Mouse (Mus musculus) megakaryocyte, embryonic 14.5 days (primary cell): ENCODE measurements at regions not wholly inside any gene's neighbourhood (a gene's known extent, or its start where the extent isn't known, plus 50 kb on each side); places are given as distances from the start of the nearest gene placed in this dataset.

Experiments used
- H3K27me3 ChIP-seq: replicated peaks from 2 replicates; pipeline ENCODE3; 2012; ENCODE audit warnings: inconsistent platforms
- H3K36me3 ChIP-seq: replicated peaks from 2 replicates; pipeline ENCODE3; 2012; ENCODE audit warnings: low read length, inconsistent platforms, mixed read lengths
- H3K4me1 ChIP-seq: 2 replicates; pipeline ENCODE4 v1.6.1; 2012; ENCODE audit warnings: inconsistent platforms
- H3K4me3 ChIP-seq: replicated peaks from 2 replicates; pipeline ENCODE3; 2012; ENCODE audit warnings: moderate library complexity, mild to moderate bottlenecking, inconsistent platforms
- H3K9me3 ChIP-seq: 2 replicates; pipeline ENCODE4 v1.6.1; 2012; ENCODE audit warnings: inconsistent platforms
- FLI1 ChIP-seq: IDR thresholded peaks from 2 replicates; pipeline ENCODE4 v1.6.1; 2012; ENCODE audit warnings: low read length, inconsistent platforms, mixed read lengths
- GATA1 ChIP-seq: IDR thresholded peaks from 3 replicates; pipeline ENCODE4 v1.6.1; 2012; ENCODE audit warnings: mixed read lengths, low read length, inconsistent platforms, borderline replicate concordance

DNA sequence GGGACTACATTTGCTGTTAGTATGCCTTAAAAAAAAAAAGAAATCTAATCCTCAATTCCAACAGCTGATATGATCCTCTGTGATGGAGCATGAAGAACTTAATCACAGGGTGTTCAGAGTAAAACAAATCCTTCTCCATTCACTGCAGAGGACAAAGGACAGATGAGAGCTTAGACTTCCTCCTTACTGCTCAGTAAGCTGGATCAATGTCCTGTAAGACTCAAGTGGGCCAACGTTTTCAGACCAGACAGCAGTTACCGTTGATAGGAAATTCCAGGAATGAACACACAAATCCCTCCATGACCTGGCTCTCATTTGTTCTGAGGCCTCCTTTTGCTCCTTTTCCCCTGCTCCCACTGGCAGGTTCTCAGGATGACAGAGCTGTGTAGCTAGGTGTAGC, 247.6 kb downstream of the 1810013L24Rik start:
- TF ChIP-seq GATA1 (no peak), FLI1 (no peak)
- peaks cover 11% of the 10 kb centered on the region; the same call in 1 of the 2 replicates for H3K9me3 ChIP-seq
- H3K4me1 ChIP-seq, result no peaks in the 10 kb centered on the region
- no peak overlapping the region for H3K4me3 ChIP-seq
- H3K36me3 ChIP-seq, result no peaks in the 10 kb centered on the region
- no peaks in the 10 kb centered on the region for H3K27me3 ChIP-seq

DNA sequence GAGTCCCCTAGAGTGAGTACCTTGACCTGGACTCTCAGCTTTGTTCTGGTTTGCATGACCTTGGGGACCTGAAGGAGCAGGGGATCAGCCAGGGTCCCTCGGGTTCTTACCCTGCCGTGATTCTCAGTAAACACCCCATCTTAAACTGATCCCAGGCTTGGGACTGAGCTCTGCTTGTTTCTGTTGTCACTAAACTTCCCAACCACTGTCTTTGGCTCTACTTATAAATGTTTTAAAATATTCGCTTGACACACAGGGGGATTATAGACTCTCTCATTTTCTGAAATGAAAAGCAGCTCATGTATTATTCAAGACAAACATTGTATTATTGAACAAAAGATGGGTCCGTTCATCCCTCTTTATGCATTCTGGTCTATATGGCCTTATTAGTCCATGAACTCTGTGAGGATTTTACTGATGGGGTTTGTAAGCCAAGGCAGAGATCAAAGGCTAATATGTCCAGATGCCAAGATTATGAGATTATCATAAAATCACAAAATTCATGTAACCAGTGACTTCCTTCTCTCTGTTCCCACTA, 248.6 kb downstream of the 1810013L24Rik start:
- no peak for TF ChIP-seq FLI1
- no peak for TF ChIP-seq GATA1
- Histone ChIP-seq H3K9me3 (peaks cover 18% of the 10 kb centered on the region), H3K4me3 (no peak overlapping the region), H3K27me3 (no peaks in the 10 kb centered on the region), H3K4me1 (no peaks in the 10 kb centered on the region), H3K36me3 (no peaks in the 10 kb centered on the region)

DNA sequence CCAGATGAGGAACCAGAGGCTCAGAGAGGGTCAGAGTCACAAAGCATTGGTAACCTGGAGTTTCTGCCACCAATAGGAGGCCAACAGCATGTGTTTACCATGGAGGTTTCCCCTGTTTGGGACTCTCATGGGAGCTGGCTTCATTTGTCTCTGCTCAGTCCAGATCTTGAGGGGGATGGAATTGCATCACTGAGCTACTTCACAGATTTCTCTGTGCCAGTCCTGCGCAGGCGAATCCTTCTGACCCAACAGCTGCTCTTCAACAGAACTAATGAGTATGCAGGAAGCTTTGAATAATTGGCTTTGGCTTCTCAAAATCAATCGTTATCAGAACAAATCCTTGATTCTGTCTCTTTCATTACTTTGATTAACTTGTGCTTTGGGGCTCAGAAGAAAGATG, 253.1 kb downstream of the 1810013L24Rik start:
- H3K9me3 ChIP-seq, result peaks cover 18% of the 10 kb centered on the region

DNA sequence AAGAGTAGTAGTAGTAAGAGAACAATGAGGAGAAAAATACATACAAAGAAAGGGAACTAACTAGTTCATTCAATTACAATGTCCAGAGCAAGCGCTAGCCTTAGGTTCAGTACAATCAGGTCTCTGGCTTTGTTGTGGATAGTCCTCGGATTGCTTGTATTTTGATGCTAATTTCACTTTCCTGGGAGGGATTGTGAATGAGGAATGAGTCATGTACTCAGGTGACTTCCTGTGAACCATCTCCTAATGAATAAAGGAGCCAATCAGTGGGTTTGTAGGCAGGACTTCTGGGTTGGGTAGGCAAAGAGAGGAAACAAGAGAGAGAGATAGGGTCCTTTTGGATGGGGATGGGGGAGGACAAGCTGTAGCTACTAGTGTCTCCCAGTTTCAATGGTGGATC, 253.8 kb downstream of the 1810013L24Rik start:
- TF ChIP-seq GATA1, result no peak
- no peak for TF ChIP-seq FLI1
- no peak overlapping the region for H3K4me3 ChIP-seq
- H3K36me3 ChIP-seq, result no peaks in the 10 kb centered on the region
- peaks cover 18% of the 10 kb centered on the region for H3K9me3 ChIP-seq
- H3K27me3 ChIP-seq, result no peaks in the 10 kb centered on the region
- H3K4me1 ChIP-seq, result no peaks in the 10 kb centered on the region

More for the DNA sequence above, 253.1 kb downstream of the 1810013L24Rik start:
- no peak for TF ChIP-seq GATA1
- no peak for TF ChIP-seq FLI1
- H3K36me3 ChIP-seq, result no peaks in the 10 kb centered on the region
- H3K4me3 ChIP-seq, result no peak overlapping the region
- H3K4me1 ChIP-seq, result no peaks in the 10 kb centered on the region
- H3K27me3 ChIP-seq, result no peaks in the 10 kb centered on the region

DNA sequence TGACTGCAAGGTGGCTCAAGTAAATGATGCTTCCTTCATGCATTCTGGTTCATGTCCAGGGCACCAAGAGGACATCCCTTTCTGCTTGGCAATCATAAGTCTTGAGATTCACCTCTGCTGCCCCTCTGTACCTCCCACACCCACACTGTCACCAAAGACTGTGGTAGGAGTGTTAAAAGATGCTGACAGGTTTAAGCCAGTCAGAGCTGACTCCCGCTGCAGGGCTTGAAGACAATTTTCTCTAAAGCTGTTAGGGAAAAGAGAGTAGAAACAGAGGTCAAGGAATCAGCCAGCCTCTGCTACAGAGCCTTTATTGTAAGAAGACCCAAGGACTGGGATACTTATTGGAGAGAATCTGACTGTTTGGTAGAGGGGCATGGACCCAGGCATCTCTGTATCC, 254.7 kb downstream of the 1810013L24Rik start:
- no peaks in the 10 kb centered on the region for H3K4me1 ChIP-seq
- peaks cover 17% of the 10 kb centered on the region for H3K9me3 ChIP-seq
- no peak overlapping the region for H3K4me3 ChIP-seq
- H3K36me3 ChIP-seq, result no peaks in the 10 kb centered on the region
- no peak for TF ChIP-seq GATA1
- no peak for TF ChIP-seq FLI1
- H3K27me3 ChIP-seq, result no peaks in the 10 kb centered on the region

DNA sequence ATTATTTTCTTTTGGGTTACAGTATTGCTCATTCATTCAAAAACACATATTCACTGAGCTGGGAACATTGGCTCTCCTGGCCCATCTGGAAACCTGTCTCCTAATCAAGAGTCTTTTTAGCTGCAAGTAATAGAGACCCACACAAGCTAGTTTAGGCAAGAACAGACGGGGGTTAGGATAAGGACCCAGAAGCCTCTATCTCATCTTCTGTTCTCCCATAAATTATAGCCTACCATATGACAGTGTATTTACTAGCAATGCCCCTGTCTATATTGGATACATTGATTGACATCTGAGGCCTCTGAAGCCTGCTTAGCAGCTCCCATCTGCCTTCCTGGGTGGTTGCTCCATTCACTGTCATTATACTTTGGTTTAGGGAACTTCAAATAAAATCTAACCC, 255.2 kb downstream of the 1810013L24Rik start:
- Histone ChIP-seq H3K36me3 (no peaks in the 10 kb centered on the region), H3K4me1 (no peaks in the 10 kb centered on the region), H3K4me3 (no peak overlapping the region), H3K9me3 (peaks cover 12% of the 10 kb centered on the region), H3K27me3 (no peaks in the 10 kb centered on the region)
- no peak for TF ChIP-seq GATA1
- TF ChIP-seq FLI1, result no peak

DNA sequence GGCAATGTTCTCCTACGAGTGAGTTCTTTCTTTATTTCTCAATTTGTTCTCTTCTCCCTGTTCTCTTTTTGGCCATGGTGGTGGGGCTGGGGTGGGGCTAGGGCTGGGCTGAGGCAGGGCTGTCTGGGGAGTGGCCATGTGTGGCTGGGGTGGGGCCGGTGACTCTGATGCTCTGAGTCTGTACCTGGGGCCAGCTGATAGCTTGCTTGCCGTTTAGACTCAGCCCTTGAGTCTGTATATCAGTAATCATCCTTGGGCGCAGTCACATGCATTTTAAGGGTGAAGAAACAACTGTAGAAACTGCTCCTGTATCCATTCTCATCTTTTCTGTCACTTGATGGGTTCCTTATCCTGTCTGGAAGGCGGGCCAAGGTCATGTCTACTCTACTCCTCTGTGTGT, 256.1 kb downstream of the 1810013L24Rik start:
- TF ChIP-seq GATA1 (no peak), FLI1 (no peak)
- Histone ChIP-seq H3K27me3 (no peaks in the 10 kb centered on the region), H3K4me1 (no peaks in the 10 kb centered on the region)

DNA sequence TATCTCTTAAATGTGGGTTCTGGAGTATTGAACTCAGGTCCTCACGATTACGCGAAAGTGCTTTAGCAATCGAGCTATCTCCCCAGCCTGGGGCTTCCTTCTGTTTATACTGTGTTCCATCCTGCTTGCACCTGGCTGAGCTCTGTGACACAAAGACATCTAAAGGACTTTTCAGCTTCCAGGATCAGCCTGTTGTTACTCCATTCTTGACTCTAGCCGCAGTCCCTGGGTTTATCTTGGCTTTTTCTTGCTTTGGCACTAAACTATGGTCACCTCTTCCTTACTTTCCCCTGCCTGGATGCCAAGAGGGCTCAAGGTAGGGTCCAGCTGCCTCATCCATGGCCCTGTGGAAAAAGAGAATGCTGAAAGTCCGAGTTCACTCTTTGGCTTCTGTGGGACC, 261.9 kb downstream of the 1810013L24Rik start:
- Histone ChIP-seq H3K9me3 (no peaks in the 10 kb centered on the region), H3K4me1 (no peaks in the 10 kb centered on the region), H3K4me3 (no peak overlapping the region), H3K36me3 (no peaks in the 10 kb centered on the region), H3K27me3 (no peaks in the 10 kb centered on the region)
- no peak for TF ChIP-seq GATA1
- TF ChIP-seq FLI1, result no peak

More for the DNA sequence above, 256.1 kb downstream of the 1810013L24Rik start:
- H3K4me3 ChIP-seq, result no peak overlapping the region
- peaks cover 7% of the 10 kb centered on the region; the same call in 1 of the 2 replicates for H3K9me3 ChIP-seq
- H3K36me3 ChIP-seq, result no peaks in the 10 kb centered on the region

DNA sequence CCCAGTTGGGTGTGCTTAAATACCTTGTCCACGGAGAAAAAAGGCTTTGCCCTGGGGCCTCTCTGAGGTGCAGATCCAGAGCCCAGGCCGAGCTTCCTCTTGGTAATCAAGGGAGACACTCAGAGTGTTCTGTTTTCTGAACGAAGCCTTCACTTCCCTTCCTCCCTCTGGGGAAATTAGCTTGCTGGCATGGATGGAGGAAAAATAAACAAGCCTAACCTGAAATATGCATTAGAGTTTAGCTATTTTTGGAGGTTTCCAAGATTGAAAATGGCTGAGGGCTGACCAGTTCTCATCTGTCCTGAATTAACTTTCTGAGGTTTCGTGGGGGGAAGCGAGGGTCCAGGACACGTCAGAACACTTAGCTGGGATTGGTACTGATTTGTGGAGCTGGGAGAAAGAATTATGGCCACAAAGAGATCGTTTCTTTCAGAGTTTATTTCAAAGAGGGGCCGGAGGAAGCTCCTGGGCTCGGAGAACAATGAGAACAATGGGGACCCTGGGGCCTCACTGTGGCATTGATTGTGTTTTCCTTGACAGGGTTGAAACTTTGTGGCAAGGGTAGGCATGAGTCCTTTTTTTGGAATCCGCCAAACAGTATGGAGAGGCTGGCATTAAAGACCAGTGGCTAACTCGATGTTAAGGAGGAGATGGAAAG, 262.4 kb downstream of the 1810013L24Rik start:
- no peaks in the 10 kb centered on the region for H3K27me3 ChIP-seq
- TF ChIP-seq GATA1 (no peak), FLI1 (no peak)
- H3K9me3 ChIP-seq, result no peaks in the 10 kb centered on the region
- no peaks in the 10 kb centered on the region for H3K4me1 ChIP-seq
- H3K36me3 ChIP-seq, result no peaks in the 10 kb centered on the region
- H3K4me3 ChIP-seq, result no peak overlapping the region

DNA sequence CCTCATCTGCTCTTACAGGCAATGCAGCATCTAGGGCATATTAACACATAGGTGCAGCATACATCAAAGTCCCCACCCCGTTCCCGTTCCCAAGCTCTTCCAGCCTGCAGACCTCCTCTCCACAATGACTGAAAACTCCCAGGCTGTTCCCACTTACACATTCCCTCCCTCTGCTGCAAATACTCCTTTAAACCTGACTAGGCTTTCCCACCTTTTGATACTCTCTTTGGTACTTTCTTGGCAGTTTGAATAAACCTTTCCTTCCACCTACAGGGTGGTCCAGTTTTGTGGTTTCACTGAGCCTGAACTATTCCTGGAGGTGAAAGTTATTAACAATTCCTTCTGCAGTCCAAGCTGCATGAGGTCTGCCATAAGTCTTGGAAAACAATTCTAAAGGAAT, 263.7 kb downstream of the 1810013L24Rik start:
- TF ChIP-seq GATA1 (no peak), FLI1 (no peak)
- H3K9me3 ChIP-seq, result no peaks in the 10 kb centered on the region
- no peak overlapping the region for H3K4me3 ChIP-seq
- no peaks in the 10 kb centered on the region for H3K27me3 ChIP-seq
- no peaks in the 10 kb centered on the region for H3K36me3 ChIP-seq
- no peaks in the 10 kb centered on the region for H3K4me1 ChIP-seq

DNA sequence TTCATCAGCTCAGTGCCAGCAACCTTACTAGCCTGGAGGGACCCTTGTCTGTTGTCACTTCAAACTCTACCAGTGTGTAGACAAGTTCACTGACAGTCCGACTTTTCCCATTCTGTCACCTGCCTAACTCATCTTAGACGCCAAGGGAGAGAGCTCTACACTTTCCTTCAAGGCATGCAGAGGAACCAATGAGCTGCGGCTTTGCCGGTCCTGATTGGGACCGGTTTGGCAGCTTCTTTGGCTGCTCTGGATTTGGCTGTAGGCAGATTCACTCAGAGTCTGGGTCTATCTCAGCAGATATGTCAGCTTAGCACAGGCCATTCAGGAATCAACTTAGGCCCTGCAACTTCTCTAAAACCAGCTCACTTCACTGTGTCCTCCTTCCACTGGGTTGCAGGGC, 264.3 kb downstream of the 1810013L24Rik start:
- Histone ChIP-seq H3K4me3 (no peak overlapping the region), H3K4me1 (no peaks in the 10 kb centered on the region), H3K9me3 (no peaks in the 10 kb centered on the region), H3K27me3 (no peaks in the 10 kb centered on the region), H3K36me3 (no peaks in the 10 kb centered on the region)
- TF ChIP-seq GATA1 (no peak), FLI1 (no peak)
